Mouse (Mus musculus): ENCODE data around the gene Lfng. TPM values are rescaled to one million over a fixed set of nuclear protein-coding genes. Genes with fewer than 3 reads are reported as not detected.

The Lfng gene
- total and polyA plus RNA-seq, 3 experiments: not detected

DNA sequence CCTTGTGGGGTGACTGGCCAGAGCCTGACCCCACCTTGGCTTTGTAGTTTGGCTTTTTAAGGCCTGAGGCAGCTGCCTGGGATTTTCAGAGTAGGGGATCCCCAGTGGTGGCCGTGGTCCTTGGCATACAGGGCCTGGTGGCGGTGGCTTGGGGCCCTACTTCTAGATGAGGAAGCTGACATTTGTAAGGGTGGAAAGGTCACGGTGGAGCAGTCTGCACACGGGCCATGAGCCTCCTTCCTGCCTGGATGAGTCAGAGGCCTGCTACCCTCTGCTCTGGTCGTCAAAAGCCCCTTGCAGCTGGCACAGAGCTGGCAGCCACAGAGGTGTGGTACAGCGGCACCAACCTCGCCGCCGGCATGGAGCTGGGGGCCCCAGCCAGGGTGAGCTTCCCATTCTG lies 9.6 kb downstream of the Lfng start (continued):
- TF ChIP-seq KAT2A (IDR thresholded peaks at IDR 0.05; ENCODE audit: insufficient replicate concordance, low read length) (no peak), BHLHE40 (IDR thresholded peaks at IDR 0.05; ENCODE audit: low read depth, low read length) (peak; percentile 32; the same call in 1 of the 2 replicates)

DNA sequence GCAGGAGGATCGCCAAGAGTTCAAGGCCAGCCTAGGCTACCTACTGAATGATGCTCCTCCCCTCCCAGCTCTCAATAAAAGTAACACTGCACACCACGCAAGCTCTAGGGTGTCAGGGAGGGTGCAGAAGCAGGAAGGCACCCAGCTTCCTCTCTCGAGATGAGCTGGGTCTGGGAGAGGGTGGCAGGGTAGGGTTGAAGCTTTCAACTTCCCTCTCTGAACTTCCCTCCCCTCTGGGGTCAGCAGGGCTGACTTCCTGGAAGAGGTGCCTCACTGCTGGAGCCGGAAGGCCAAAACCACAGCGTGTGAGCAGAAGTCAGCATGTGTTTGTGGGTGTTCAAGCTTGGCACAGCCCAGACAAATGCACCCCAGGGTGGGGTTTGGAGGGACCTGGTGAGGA lies 10.6 kb downstream of the Lfng start:
- Histone ChIP-seq H3K27me3 (replicated peaks) (peaks cover 15% of the 10 kb centered on the region), H3K9ac (ENCODE audit: insufficient read depth, low read depth) (no peak overlapping the region), H3K79me2 (replicated peaks; ENCODE audit: control insufficient read depth, extremely low read depth, insufficient read depth, poor library complexity, severe bottlenecking) (no peaks in the 10 kb centered on the region), H3K4me3 (replicated peaks in 1 of 3; ENCODE audit: low read depth in 2 of 3, low read length in 2 of 3, poor library complexity in 1 of 3) (no peak overlapping the region), H3K36me3 (replicated peaks in 1 of 2; ENCODE audit: control insufficient read depth in 1 of 2, insufficient read depth in 1 of 2, low read length in 1 of 2) (peaks cover 0 to 1% of the 10 kb centered on the region in 2 experiments), H3K4me2 (ENCODE audit: insufficient read depth, low read depth, poor library complexity, severe bottlenecking) (no peak overlapping the region), H3K9me3 (replicated peaks; ENCODE audit: low read length) (no peaks in the 10 kb centered on the region), H3K27ac (ENCODE audit: insufficient read depth, low read depth) (no peak overlapping the region), H3K4me1 (ENCODE audit: control insufficient read depth in 1 of 2, insufficient read depth in 2 of 2) (peaks cover 13 to 33% of the 10 kb centered on the region in 2 experiments)
- dilution Hi-C loops (cut with MboI; ENCODE audit: extremely low pct_ligation_motif_present, extremely low pct_unique_long_range_greater_than_20kb, low sequenced_read_pairs) (no loop called here), in situ Hi-C loops (cut with MboI; ENCODE audit: low pct_ligation_motif_present, low pct_unique_long_range_greater_than_20kb, low sequenced_read_pairs) (loop anchor here (5.0 kb wide), 1 partner anchor 75 kb away; no protein-coding TSS in a partner anchor)
- TF ChIP-seq SIN3A (IDR thresholded peaks at IDR 0.05; ENCODE audit: low read length): no peak
- peak; percentile 62 for TF ChIP-seq BHLHE40 (IDR thresholded peaks at IDR 0.05; ENCODE audit: low read depth, low read length)
- peak; percentile 33; the same call in 1 of the 2 replicates for TF ChIP-seq ETS1 (conservative IDR thresholded peaks at IDR 0.05; ENCODE audit: low read depth, low read length)
- peak; percentile 59 for TF ChIP-seq ELF1 (IDR thresholded peaks at IDR 0.05; ENCODE audit: low read depth, low read length)
- DNase-seq (ENCODE audit: extremely low read depth): peak; percentile 78

DNA sequence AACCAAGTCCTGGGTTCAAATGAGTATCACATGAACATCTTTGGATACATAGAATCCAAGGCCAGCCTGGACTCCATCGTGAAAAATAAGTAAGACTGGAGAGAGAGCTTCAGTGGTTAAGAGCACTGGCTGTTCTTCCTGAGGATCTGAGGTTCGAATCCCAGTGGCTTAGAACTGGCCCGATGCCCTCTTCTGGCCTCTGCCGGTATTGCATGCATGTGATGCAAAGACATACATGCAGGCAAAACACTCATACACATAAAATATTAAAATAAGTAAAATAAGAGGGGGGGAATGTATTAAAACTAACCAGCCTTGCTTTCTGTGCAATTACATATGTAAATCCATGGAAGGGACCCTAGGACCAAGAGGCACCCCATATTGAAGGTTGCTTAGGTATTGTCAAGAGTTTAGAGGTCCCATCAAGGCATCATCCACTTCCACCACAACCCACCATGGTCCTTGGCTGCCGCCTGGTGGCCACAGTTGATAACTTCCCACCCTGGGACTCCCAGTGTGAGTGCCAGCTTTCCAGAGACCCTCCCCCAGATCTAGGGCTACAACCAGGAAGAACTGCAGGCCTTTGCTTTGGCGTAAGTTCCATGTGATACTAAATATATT lies 12.1 kb downstream of the Lfng start:
- H3K36me3 ChIP-seq (replicated peaks in 1 of 2; ENCODE audit: control insufficient read depth in 1 of 2, insufficient read depth in 1 of 2, low read length in 1 of 2): peaks cover 0 to 5% of the 10 kb centered on the region in 2 experiments
- DNase-seq (ENCODE audit: extremely low read depth): peak; percentile 69
- no peak overlapping the region for H3K27ac ChIP-seq (ENCODE audit: insufficient read depth, low read depth)
- no peaks in the 10 kb centered on the region for H3K9me3 ChIP-seq (replicated peaks; ENCODE audit: low read length)
- in situ Hi-C loops (cut with MboI; ENCODE audit: low pct_ligation_motif_present, low pct_unique_long_range_greater_than_20kb, low sequenced_read_pairs): loop anchor here (5.0 kb wide), 1 partner anchor 77 kb away; no protein-coding TSS in a partner anchor
- no peak overlapping the region for H3K4me3 ChIP-seq (replicated peaks in 1 of 3; ENCODE audit: low read depth in 2 of 3, low read length in 2 of 3, poor library complexity in 1 of 3)
- TF ChIP-seq MEF2A (IDR thresholded peaks at IDR 0.05; ENCODE audit: borderline replicate concordance, low read depth, low read length) (no peak), CHD2 (IDR thresholded peaks at IDR 0.05; ENCODE audit: low read length) (no peak), RAD21 (IDR thresholded peaks at IDR 0.05; ENCODE audit: low read depth, low read length) (peak; percentile 87), JUN (IDR thresholded peaks at IDR 0.05; ENCODE audit: insufficient read depth, low read depth, low read length) (no peak), CTCF (conservative IDR thresholded peaks at IDR 0.05 in 1 of 2, IDR thresholded peaks at IDR 0.05 in 1 of 2; ENCODE audit: low read depth in 2 of 2, low read length in 2 of 2) (peak; percentile 82 to 88), POLR2A (IDR thresholded peaks at IDR 0.05; ENCODE audit: low read depth, low read length) (no peak), IRF4 (IDR thresholded peaks at IDR 0.05; ENCODE audit: low read depth, low read length) (no peak), EP300 (IDR thresholded peaks at IDR 0.05; ENCODE audit: low read length) (no peak), MXI1 (IDR thresholded peaks at IDR 0.05; ENCODE audit: low read depth, low read length) (no peak), USF2 (conservative IDR thresholded peaks at IDR 0.05; ENCODE audit: low read depth, low read length) (no peak), ZC3H11A (IDR thresholded peaks at IDR 0.05; ENCODE audit: low read depth, low read length) (no peak; the same call in 1 of the 2 replicates), SMC3 (IDR thresholded peaks at IDR 0.05; ENCODE audit: low read depth, low read length) (peak; percentile 83)
- peaks cover 1% of the 10 kb centered on the region for H3K27me3 ChIP-seq (replicated peaks)
- H3K79me2 ChIP-seq (replicated peaks; ENCODE audit: control insufficient read depth, extremely low read depth, insufficient read depth, poor library complexity, severe bottlenecking): no peaks in the 10 kb centered on the region
- dilution Hi-C loops (cut with MboI; ENCODE audit: extremely low pct_ligation_motif_present, extremely low pct_unique_long_range_greater_than_20kb, low sequenced_read_pairs): no loop called here
- H3K4me2 ChIP-seq (ENCODE audit: insufficient read depth, low read depth, poor library complexity, severe bottlenecking): no peak overlapping the region
- H3K9ac ChIP-seq (ENCODE audit: insufficient read depth, low read depth): no peak overlapping the region
- H3K4me1 ChIP-seq (ENCODE audit: control insufficient read depth in 1 of 2, insufficient read depth in 2 of 2): peaks cover 13 to 33% of the 10 kb centered on the region in 2 experiments

Data from CH12.LX (cell line).